Comparison of ENCODE assay signal across 8 mouse cellular contexts in the genomic region with DNA sequence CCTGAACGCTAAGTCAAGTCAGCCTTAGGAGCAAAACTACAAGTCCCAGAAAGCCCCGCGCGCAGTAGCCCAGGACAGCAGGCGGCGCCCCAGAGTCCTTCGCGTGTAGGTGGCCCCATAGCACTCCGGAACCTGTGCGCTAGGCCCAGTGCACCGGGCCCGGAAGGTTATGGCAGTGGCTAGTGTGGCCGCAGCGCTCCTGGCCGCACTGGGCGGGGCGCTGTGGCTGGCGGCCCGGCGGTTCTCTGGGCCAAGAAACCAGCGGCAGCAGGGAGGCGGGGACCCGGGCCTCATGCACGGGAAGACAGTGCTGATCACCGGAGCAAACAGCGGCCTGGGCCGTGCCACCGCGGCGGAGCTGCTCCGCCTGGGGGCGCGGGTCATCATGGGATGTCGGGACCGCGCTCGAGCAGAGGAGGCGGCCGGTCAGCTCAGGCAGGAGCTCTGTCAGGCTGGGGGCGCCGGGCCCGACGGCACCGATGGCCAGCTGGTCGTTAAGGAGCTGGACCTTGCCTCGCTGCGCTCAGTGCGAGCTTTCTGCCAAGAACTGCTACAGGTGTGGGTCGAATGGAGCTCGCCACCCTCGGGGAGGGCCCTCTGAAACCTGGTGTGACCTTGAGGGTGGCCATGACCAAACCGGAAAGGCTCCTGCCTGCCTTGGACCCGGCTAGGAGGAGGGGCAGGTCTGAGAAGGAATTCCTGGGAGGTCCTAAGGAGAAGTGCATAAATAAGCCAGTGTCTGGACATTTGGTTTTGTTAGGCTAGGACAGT. TPM values are rescaled to one million over a fixed set of nuclear protein-coding genes. Genes with fewer than 3 reads are reported as not detected.
A peak's percentile ranks its signal among the peaks of the same experiment; 100 is the strongest.
DNase-seq lines count a peak whose midpoint lies in the region; ATAC-seq lines count a peak whose summit lies in the region.

Gene Rdh14 (plus strand): TSS at position 102 of the 771 bp plus-strand sequence.

- intact Hi-C loops in gastrocnemius, postnatal 36 days (cut with DNase I): no loop called here
- intact Hi-C loops in left cerebral cortex, postnatal 25 days (cut with DNase I): no loop called here

- peak within 1 kb of the TSS; percentile 65 for H3K4me2 ChIP-seq in intestine, embryonic 15.5 days (replicated peaks)

- peak; percentile 98 for ATAC-seq in intestine, embryonic 15.5 days

- peak within 1 kb of the TSS; percentile 95 for H3K9ac ChIP-seq in intestine, embryonic 15.5 days

- no peaks in the 10 kb centered on the region; the same call in 1 of the 2 replicates for H3K4me1 ChIP-seq in intestine, embryonic 15.5 days (replicated peaks)
- H3K4me1 ChIP-seq in midbrain, embryonic 10.5 days: peaks cover 10% of the 10 kb centered on the region

- no peaks in the 10 kb centered on the region for H3K9me3 ChIP-seq in intestine, embryonic 15.5 days
- no peaks in the 10 kb centered on the region for H3K9me3 ChIP-seq in midbrain, embryonic 10.5 days (replicated peaks)

- H3K4me3 ChIP-seq in intestine, embryonic 15.5 days (replicated peaks): peak within 1 kb of the TSS; percentile 85
- H3K4me3 ChIP-seq in midbrain, embryonic 10.5 days: peak within 1 kb of the TSS; percentile 75

- peak within 1 kb of the TSS; percentile 94 for H3K27ac ChIP-seq in intestine, embryonic 15.5 days
- peak within 1 kb of the TSS; percentile 97 for H3K27ac ChIP-seq in midbrain, embryonic 10.5 days (replicated peaks)

- WGBS in intestine, embryonic 15.5 days: under 1% methylated on average over 50 of the region's 53 CpGs
- under 1% methylated on average over 53 of the region's 53 CpGs for WGBS in midbrain, embryonic 10.5 days

- DNase-seq in adrenal gland, adult 2 months: peak; percentile 97
- DNase-seq in embryo, embryonic 11.5 days (ENCODE audit: low read depth, low spot score): peak; percentile 88
- DNase-seq in gastrocnemius, postnatal 36 days: peak; percentile 95
- peak; percentile 96 to 97 for DNase-seq in left cerebral cortex, postnatal 25 days (ENCODE audit: low spot score in 2 of 2)
- peak; percentile 92 for DNase-seq in midbrain, embryonic 10.5 days (ENCODE audit: low spot score)
- DNase-seq in right cerebral cortex, postnatal 4 days: peak; percentile 96
- DNase-seq in MN1 (ENCODE audit: low spot score): no peak

- no peaks in the 10 kb centered on the region for H3K27me3 ChIP-seq in intestine, embryonic 15.5 days (replicated peaks)
- no peaks in the 10 kb centered on the region for H3K27me3 ChIP-seq in midbrain, embryonic 10.5 days (ENCODE audit: low read depth, poor library complexity, severe bottlenecking)

- H3K36me3 ChIP-seq in intestine, embryonic 15.5 days: no peaks in the 10 kb centered on the region
- H3K36me3 ChIP-seq in midbrain, embryonic 10.5 days: peaks cover 5% of the 10 kb centered on the region; the same call in 1 of the 2 replicates

RNA-seq across cellular contexts. Expression of gene Rdh14, which starts in this region (rescaled TPM):
- total RNA-seq in adrenal gland, adult 2 months (2021): 10 to 100 TPM; 24.9 to 43.0 TPM
- 22.9 and 23.9 TPM in 2 replicates for polyA plus RNA-seq in adrenal gland, adult 2 months (2012; rRNA removed)
- 10 to 100 TPM; 36.6 to 40.1 TPM for total RNA-seq in gastrocnemius, postnatal 36 days (2021)
- polyA plus RNA-seq in intestine, embryonic 15.5 days (2015; fragmentation: Nextera tagmentation; extraction: Ambion mirVana): 43.5 and 43.9 TPM in 2 replicates
- total RNA-seq in left cerebral cortex, postnatal 25 days (2021): 10 to 100 TPM; 36.5 to 37.9 TPM
- polyA plus RNA-seq in midbrain, embryonic 10.5 days (2016; fragmentation: Nextera tagmentation; extraction: Ambion mirVana): 19.4 and 21.5 TPM in 2 replicates
